26 mouse cellular contexts compared by ENCODE assay signal in genomic region chr17:64624439-64624838, GRCm38 (mm10).
"Had no signal": no experiment of that assay in that cellular context is flagged by ENCODE, and none has a peak within 500 bp of the region (broad histone marks: within the 10 kb centered on the region; RNA-seq: fewer than 3 reads in every experiment).

No protein-coding gene starts in this region.

- H3K9me3 ChIP-seq: hindbrain, embryonic 10.5 days; hindbrain, embryonic 12.5 days; intestine, embryonic 15.5 days; limb, embryonic 10.5 days; limb, embryonic 12.5 days; liver, embryonic 12.5 days had no signal

- H3K27me3 ChIP-seq: hindbrain, embryonic 12.5 days; intestine, embryonic 15.5 days; limb, embryonic 12.5 days; liver, embryonic 12.5 days had no signal

- H3K4me3 ChIP-seq: gastrocnemius, adult 2 months; heart, adult 2 months; hindbrain, embryonic 10.5 days; hindbrain, embryonic 12.5 days; intestine, embryonic 15.5 days; layer of hippocampus, adult 2 months; left cerebral cortex, adult 2 months; limb, embryonic 10.5 days; limb, embryonic 12.5 days; liver, embryonic 12.5 days had no signal

- H3K4me1 ChIP-seq: limb, embryonic 12.5 days had no signal

- H3K9ac ChIP-seq: hindbrain, embryonic 12.5 days; hindbrain, embryonic 14.5 days; intestine, embryonic 15.5 days; limb, embryonic 12.5 days; liver, embryonic 12.5 days; liver, embryonic 14.5 days had no signal

- DNase-seq: gastrocnemius, adult 2 months; gastrocnemius, postnatal 10 days; gastrocnemius, postnatal 25 days; heart, adult 2 months; heart, postnatal 10 days; heart, postnatal 4 days; kidney, adult 18-20 months; kidney, adult 8-10 months; kidney, postnatal 10 days; kidney, postnatal 25 days; kidney, postnatal 4 days; liver had no signal

- H3K36me3 ChIP-seq: hindbrain, embryonic 12.5 days had no signal

- H3K27ac ChIP-seq: gastrocnemius, adult 2 months; heart, adult 2 months; hindbrain, embryonic 10.5 days; hindbrain, embryonic 12.5 days; hindbrain, embryonic 14.5 days; intestine, embryonic 15.5 days; layer of hippocampus, adult 2 months; left cerebral cortex, adult 2 months; limb, embryonic 10.5 days; limb, embryonic 12.5 days; liver, embryonic 12.5 days; liver, embryonic 14.5 days had no signal

- H3K4me2 ChIP-seq: heart, embryonic 11.5 days; hindbrain, embryonic 12.5 days; hindbrain, embryonic 14.5 days; intestine, embryonic 15.5 days; limb, embryonic 12.5 days; liver, embryonic 12.5 days had no signal

- ATAC-seq: hindbrain, embryonic 16.5 days; inflammation-experienced regulatory T-cells, adult 6 months; intestine, embryonic 15.5 days; intestine, postnatal 0 days; liver, embryonic 12.5 days had no signal
